Mouse (Mus musculus): ENCODE data around the gene Krtap11-1. TPM values are rescaled to one million over a fixed set of nuclear protein-coding genes. Genes with fewer than 3 reads are reported as not detected.

Gene Krtap11-1
- polyA plus RNA-seq, 1 experiment from 2014 or later: not detected

Other genes starting within 250 kb of the Krtap11-1 start
- not detected in 2 replicates for gene Krtap21-1, start 167.3 kb downstream of the Krtap11-1 start, polyA plus RNA-seq (2015; fragmentation: Nextera tagmentation; extraction: Ambion mirVana)
- not detected in 2 replicates for gene Krtap6-2, start 151.1 kb downstream of the Krtap11-1 start, polyA plus RNA-seq (2015; fragmentation: Nextera tagmentation; extraction: Ambion mirVana)
- not detected in 2 replicates for gene Krtap8-1, start 83.2 kb downstream of the Krtap11-1 start, polyA plus RNA-seq (2015; fragmentation: Nextera tagmentation; extraction: Ambion mirVana)
- gene Krtap7-1, start 62.9 kb downstream of the Krtap11-1 start, polyA plus RNA-seq (2015; fragmentation: Nextera tagmentation; extraction: Ambion mirVana): not detected in 2 replicates

Measured in liver, embryonic 15.5 days (tissue).